Mouse (Mus musculus) stomach, postnatal 0 days (tissue): ENCODE results near the gene Jak1.

Experiments used
- CTCF ChIP-seq: IDR thresholded peaks from 2 replicates; pipeline ENCODE4 v1.5.1; 2016; ENCODE audit warnings: antibody characterized with exemption, low read depth, mild to moderate bottlenecking, moderate library complexity
- EP300 ChIP-seq: optimal IDR thresholded peaks from 2 replicates; pipeline ENCODE3; 2016; ENCODE audit warnings: antibody characterized with exemption

- TF ChIP-seq CTCF (no peak), EP300 (no peak)
Observed at GRCm38 (mm10) chr4:101307286-101307685, 42.2 kb upstream of the Jak1 start.
